Mouse (Mus musculus): ENCODE measurements around the gene Mtmr1.
A peak's percentile ranks its signal among the peaks of the same experiment; 100 is the strongest.
"Not testable (repeated sequence)": the region's sequence is repeated elsewhere in the genome, so short reads cannot be mapped to it uniquely, and the experiment has no call there.

The Mtmr1 gene

GRCm38 (mm10) chrX:71364554-71364991, at the start of gene Mtmr1:
TSS of gene Mtmr1 (plus strand) at chrX:71364760.
- peak; percentile 51 for DNase-seq (ENCODE audit: low read depth, low spot score)

GRCm38 (mm10) chrX:71352033-71352432, 12.5 kb upstream of the Mtmr1 start:
- DNase-seq (ENCODE audit: low read depth, low spot score) = no peak

GRCm38 (mm10) chrX:71355331-71355730, 9.2 kb upstream of the Mtmr1 start:
- DNase-seq (ENCODE audit: low read depth, low spot score) = no peak

GRCm38 (mm10) chrX:71361793-71362192, 2.8 kb upstream of the Mtmr1 start:
- DNase-seq (ENCODE audit: low read depth, low spot score) = not testable (repeated sequence)

- DNase-seq (ENCODE audit: low read depth, low spot score) = no peak
These were observed 498 bp upstream of the Mtmr1 start for GRCm38 (mm10) chrX:71364062-71364461.

- no peak for DNase-seq (ENCODE audit: low read depth, low spot score)
These were observed 451 bp downstream of the Mtmr1 start for GRCm38 (mm10) chrX:71365011-71365410.

GRCm38 (mm10) chrX:71365510-71365909, 950 bp downstream of the Mtmr1 start:
- no peak for DNase-seq (ENCODE audit: low read depth, low spot score)

- DNase-seq (ENCODE audit: low read depth, low spot score) = no peak
These were observed 2.4 kb downstream of the Mtmr1 start for GRCm38 (mm10) chrX:71366973-71367372.

GRCm38 (mm10) chrX:71376781-71377180, 12.2 kb downstream of the Mtmr1 start:
- no peak for DNase-seq (ENCODE audit: low read depth, low spot score)

GRCm38 (mm10) chrX:71378435-71378834, 13.9 kb downstream of the Mtmr1 start:
- DNase-seq (ENCODE audit: low read depth, low spot score) = no peak

- no peak for DNase-seq (ENCODE audit: low read depth, low spot score)
These were observed 17.0 kb downstream of the Mtmr1 start for GRCm38 (mm10) chrX:71381571-71381970.

- DNase-seq (ENCODE audit: low read depth, low spot score) = no peak
These were observed 31.8 kb downstream of the Mtmr1 start for GRCm38 (mm10) chrX:71396326-71396725.

GRCm38 (mm10) chrX:71406290-71406689, 41.7 kb downstream of the Mtmr1 start:
- DNase-seq (ENCODE audit: low read depth, low spot score) = no peak

- DNase-seq (ENCODE audit: low read depth, low spot score) = no peak
These were observed 43.8 kb downstream of the Mtmr1 start for GRCm38 (mm10) chrX:71408386-71408785.

- DNase-seq (ENCODE audit: low read depth, low spot score) = no peak
These were observed 48.2 kb downstream of the Mtmr1 start for GRCm38 (mm10) chrX:71412776-71413175.

- no peak for DNase-seq (ENCODE audit: low read depth, low spot score)
These were observed 49.1 kb downstream of the Mtmr1 start for GRCm38 (mm10) chrX:71413616-71414015.

- no peak for DNase-seq (ENCODE audit: low read depth, low spot score)
These were observed 60.3 kb downstream of the Mtmr1 start for GRCm38 (mm10) chrX:71424852-71425251.

- DNase-seq (ENCODE audit: low read depth, low spot score) = peak; percentile 33
These were observed 61.4 kb downstream of the Mtmr1 start for GRCm38 (mm10) chrX:71425746-71426519.

- DNase-seq (ENCODE audit: low read depth, low spot score) = no peak
These were observed 62.9 kb downstream of the Mtmr1 start for GRCm38 (mm10) chrX:71427491-71427890.

- no peak for DNase-seq (ENCODE audit: low read depth, low spot score)
These were observed 66.3 kb downstream of the Mtmr1 start for GRCm38 (mm10) chrX:71430900-71431299.

GRCm38 (mm10) chrX:71434448-71434847, 69.9 kb downstream of the Mtmr1 start:
- DNase-seq (ENCODE audit: low read depth, low spot score) = no peak

GRCm38 (mm10) chrX:71434860-71435259, 70.3 kb downstream of the Mtmr1 start:
- no peak for DNase-seq (ENCODE audit: low read depth, low spot score)

- DNase-seq (ENCODE audit: low read depth, low spot score) = no peak
These were observed 71.0 kb downstream of the Mtmr1 start for GRCm38 (mm10) chrX:71435542-71435941.

- no peak for DNase-seq (ENCODE audit: low read depth, low spot score)
These were observed 74.9 kb downstream of the Mtmr1 start for GRCm38 (mm10) chrX:71439473-71439872.
